Comparison of ENCODE assay signal across 14 mouse cellular contexts in genomic region chr5:149117815-149118547, GRCm38 (mm10).
DNase-seq lines count a peak whose midpoint lies in the region; ATAC-seq lines count a peak whose summit lies in the region.
"Had no signal": no experiment of that assay in that cellular context is flagged by ENCODE, and none has a peak within 500 bp of the region (broad histone marks: within the 10 kb centered on the region; RNA-seq: fewer than 3 reads in every experiment).

No protein-coding gene starts in this region.

- ATAC-seq in forebrain, embryonic 15.5 days (replicated peaks) = no peak
- ATAC-seq in limb, embryonic 12.5 days (ENCODE audit: insufficient number of reproducible peaks, insufficient read depth, low FRiP score, low TSS enrichment, low read depth) = 0 out of 2 replicates have a peak, but pooled peaks have one; percentile 10
- ATAC-seq: intestine, postnatal 0 days had no signal

- H3K4me1 ChIP-seq in forebrain, embryonic 10.5 days = peaks cover 28% of the 10 kb centered on the region
- H3K4me1 ChIP-seq in forebrain, embryonic 15.5 days = no peaks in the 10 kb centered on the region
- peaks cover 27% of the 10 kb centered on the region for H3K4me1 ChIP-seq in limb, embryonic 12.5 days (replicated peaks)
- H3K4me1 ChIP-seq: lung, embryonic 15.5 days had no signal

- no peaks in the 10 kb centered on the region for H3K9me3 ChIP-seq in forebrain, embryonic 10.5 days
- H3K9me3 ChIP-seq in forebrain, embryonic 15.5 days = no peaks in the 10 kb centered on the region
- H3K9me3 ChIP-seq in limb, embryonic 12.5 days = no peaks in the 10 kb centered on the region
- H3K9me3 ChIP-seq: lung, embryonic 15.5 days had no signal

- H3K36me3 ChIP-seq in forebrain, embryonic 10.5 days (replicated peaks) = no peaks in the 10 kb centered on the region
- no peaks in the 10 kb centered on the region for H3K36me3 ChIP-seq in forebrain, embryonic 15.5 days
- H3K36me3 ChIP-seq in limb, embryonic 12.5 days = no peaks in the 10 kb centered on the region
- H3K36me3 ChIP-seq: lung, embryonic 15.5 days had no signal

- intact Hi-C loops in left cerebral cortex, postnatal 4 days (cut with DNase I) = no loop called here

- H3K9ac ChIP-seq in forebrain, embryonic 15.5 days (replicated peaks) = no peak overlapping the region
- no peak overlapping the region for H3K9ac ChIP-seq in limb, embryonic 12.5 days (replicated peaks)
- H3K9ac ChIP-seq: lung, embryonic 15.5 days had no signal

- H3K4me3 ChIP-seq in forebrain, embryonic 10.5 days = no peak overlapping the region
- no peak overlapping the region for H3K4me3 ChIP-seq in forebrain, embryonic 15.5 days
- H3K4me3 ChIP-seq in limb, embryonic 12.5 days (replicated peaks) = no peak overlapping the region
- H3K4me3 ChIP-seq: heart, adult 2 months; lung, embryonic 15.5 days; megakaryocyte, embryonic 14.5 days had no signal

- peak overlapping the region; percentile 70 for H3K27ac ChIP-seq in forebrain, embryonic 10.5 days
- H3K27ac ChIP-seq in forebrain, embryonic 15.5 days (replicated peaks) = no peak overlapping the region
- H3K27ac ChIP-seq in limb, embryonic 12.5 days = peak overlapping the region; percentile 57; the same call in 1 of the 2 replicates
- H3K27ac ChIP-seq: heart, adult 2 months; lung, embryonic 15.5 days had no signal

- H3K4me2 ChIP-seq in forebrain, embryonic 15.5 days (replicated peaks) = no peak overlapping the region
- H3K4me2 ChIP-seq in limb, embryonic 12.5 days = no peak overlapping the region
- H3K4me2 ChIP-seq: lung, embryonic 15.5 days had no signal

- H3K27me3 ChIP-seq in forebrain, embryonic 10.5 days (ENCODE audit: poor library complexity, severe bottlenecking) = no peaks in the 10 kb centered on the region
- no peaks in the 10 kb centered on the region for H3K27me3 ChIP-seq in forebrain, embryonic 15.5 days
- H3K27me3 ChIP-seq in limb, embryonic 12.5 days = no peaks in the 10 kb centered on the region
- H3K27me3 ChIP-seq: lung, embryonic 15.5 days had no signal

- no peak for DNase-seq in forebrain, embryonic 10.5 days (ENCODE audit: extremely low spot score, low spot score)
- peak; percentile 67 for DNase-seq in left cerebral cortex, postnatal 4 days
- no peak for DNase-seq in left cerebral cortex, adult 9 months (ENCODE audit: low spot score in 2 of 2)
- DNase-seq in ES-CJ7 (ENCODE audit: low read depth, low spot score) = peak; percentile 24
- no peak for DNase-seq in layer of hippocampus, postnatal 25 days (ENCODE audit: extremely low spot score in 1 of 2, low spot score in 1 of 2)
- DNase-seq in frontal cortex, postnatal 25 days (ENCODE audit: low spot score in 2 of 2) = no peak
- DNase-seq: heart, adult 2 months; heart, postnatal 14 days; spleen, adult 18-20 months had no signal

- 34% methylated on average over 7 of the region's 7 CpGs for WGBS in forebrain, embryonic 10.5 days
- WGBS in forebrain, embryonic 15.5 days = 31% methylated on average over 7 of the region's 7 CpGs
- 43% methylated on average over 7 of the region's 7 CpGs for WGBS in limb, embryonic 12.5 days

Comparison
In these comparisons a context has a peak if more than half of its experiments do, and no peak if none do; other contexts are left out.
1. DNase-seq: peak in left cerebral cortex, postnatal 4 days (single experiment) and ES-CJ7 (single experiment); none in forebrain, embryonic 10.5 days (single experiment), left cerebral cortex, adult 9 months (0 of 2), layer of hippocampus, postnatal 25 days (0 of 2) and frontal cortex, postnatal 25 days (0 of 2).